Mouse (Mus musculus) lung, embryonic 14.5 days (tissue): Measurements from ENCODE around the gene Mdfi. TPM values are rescaled to one million over a fixed set of nuclear protein-coding genes. Genes with fewer than 3 reads are reported as not detected.

ENCODE experiments used
- ATAC-seq: fragments of 200-750 bp; cut with Nextera tagmentation; 2 replicates; pipeline ENCODE4 v1.8.0; 2017; ENCODE audit warnings: mild to moderate bottlenecking, moderate TSS enrichment, moderate library complexity; ENCODE audit not compliant: insufficient read depth
- DNase-seq: peaks from one replicate; pipeline ENCODE4 v3.0.0-alpha.2; 2015
- H3K27ac ChIP-seq: fragments of 300-500 bp; sonication (generic); 2 replicates; pipeline ENCODE4 v1.5.1; 2014; ENCODE audit warnings: low read depth, mild to moderate bottlenecking, moderate library complexity
- H3K27me3 ChIP-seq: fragments of 300-500 bp; sonication (generic); 2 replicates; pipeline ENCODE4 v1.6.1; 2014; ENCODE audit warnings: low read length, control low read depth; ENCODE audit not compliant: insufficient read depth
- H3K36me3 ChIP-seq: fragments of 300-500 bp; sonication (generic); 2 replicates; pipeline ENCODE4 v1.6.1; 2014; ENCODE audit warnings: control low read depth; ENCODE audit not compliant: insufficient read depth
- H3K4me1 ChIP-seq: fragments of 300-500 bp; sonication (generic); 2 replicates; pipeline ENCODE4 v1.6.1; 2014; ENCODE audit warnings: antibody characterized with exemption, control low read depth; ENCODE audit not compliant: insufficient read depth
- H3K4me2 ChIP-seq: fragments of 300-500 bp; sonication (generic); 2 replicates; pipeline ENCODE4 v1.6.1; 2014; ENCODE audit warnings: mild to moderate bottlenecking
- H3K4me3 ChIP-seq: fragments of 300-500 bp; sonication (generic); 2 replicates; pipeline ENCODE4 v1.5.1; 2014; ENCODE audit warnings: low read depth, low read length
- H3K9ac ChIP-seq: fragments of 300-500 bp; sonication (generic); 2 replicates; pipeline ENCODE4 v1.6.1; 2014
- H3K9me3 ChIP-seq: fragments of 300-500 bp; sonication (generic); 2 replicates; pipeline ENCODE4 v1.6.1; 2016; ENCODE audit warnings: low read depth, low read length, control low read depth
- CTCF ChIP-seq: IDR thresholded peaks from 2 replicates; pipeline ENCODE4 v1.5.1; 2016; ENCODE audit warnings: antibody characterized with exemption, low read depth
- WGBS: fragments of 180-500 bp; shearing (Covaris S2); extraction: QIAGEN DNeasy Blood & Tissue Kit; methylation state at CpG from one replicate; pipeline ENCODE4 v1.1.7; 2014; 5-methylcytosine and 5-hydroxymethylcytosine counted together
- polyA plus RNA-seq: library from polyadenylated mRNA; unstranded; fragments of >200 nt; fragmentation: Nextera tagmentation; extraction: Ambion mirVana; gene quantifications from 2 replicates; pipeline ENCODE4 v1.2.1, GENCODE M21; 2014

The Mdfi gene
- polyA plus RNA-seq, 1 experiment from 2014 or later: 43.6 TPM

DNA sequence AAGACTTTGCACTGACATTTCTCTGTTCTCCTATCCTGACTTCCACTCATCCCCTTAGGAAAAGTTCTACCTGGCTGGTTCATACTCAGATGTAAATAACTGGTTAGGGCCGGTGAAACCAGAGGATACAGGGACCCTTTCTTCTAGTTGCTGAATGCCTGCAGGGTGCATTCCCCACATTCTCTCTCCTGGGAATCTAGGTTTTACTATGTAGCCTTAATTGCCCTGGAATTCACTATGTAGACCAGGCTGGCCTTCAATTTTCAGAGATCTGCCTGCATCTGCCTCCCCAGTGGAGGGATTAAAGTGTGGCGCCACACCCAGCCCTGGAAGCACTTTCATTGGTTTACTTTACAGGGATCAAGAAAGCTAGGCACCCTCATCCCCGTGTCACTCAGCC, 52.0 kb downstream of the Mdfi start:
- ATAC-seq (no peak), DNase-seq (no peak)
- Histone ChIP-seq H3K4me2 (no peak overlapping the region), H3K9me3 (no peaks in the 10 kb centered on the region), H3K9ac (no peak overlapping the region), H3K4me3 (no peak overlapping the region), H3K4me1 (no peaks in the 10 kb centered on the region), H3K36me3 (no peaks in the 10 kb centered on the region), H3K27me3 (no peaks in the 10 kb centered on the region), H3K27ac (no peak overlapping the region)
- WGBS: 82% methylated on average over 3 of the region's 3 CpGs
- no peak for TF ChIP-seq CTCF

DNA sequence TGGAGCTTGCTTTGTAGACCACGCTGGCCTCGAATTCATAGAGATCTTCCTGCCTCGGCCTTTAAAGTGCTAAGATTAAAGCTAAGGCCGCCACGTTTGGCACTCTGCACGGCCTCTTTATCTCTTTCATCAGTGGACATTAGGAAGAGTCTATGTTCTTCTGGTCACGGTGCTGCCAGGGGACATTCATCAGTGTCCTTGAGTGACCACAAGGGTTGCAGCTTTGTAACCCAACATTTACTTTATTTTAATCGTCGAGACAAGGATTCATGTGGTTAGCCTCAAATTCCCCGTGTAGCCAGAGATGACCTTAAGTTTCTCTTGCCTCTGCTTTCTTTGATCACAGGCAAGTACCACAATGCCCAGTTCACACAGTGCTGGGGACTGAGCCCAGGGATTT, 54.0 kb downstream of the Mdfi start:
- DNase-seq (no peak), ATAC-seq (no peak)
- WGBS: 69% methylated on average over 10 of the region's 10 CpGs
- Histone ChIP-seq H3K9ac (no peak overlapping the region), H3K27me3 (no peaks in the 10 kb centered on the region), H3K4me3 (no peak overlapping the region), H3K4me1 (no peaks in the 10 kb centered on the region), H3K36me3 (no peaks in the 10 kb centered on the region), H3K4me2 (no peak overlapping the region), H3K9me3 (no peaks in the 10 kb centered on the region), H3K27ac (no peak overlapping the region)
- TF ChIP-seq CTCF: no peak

DNA sequence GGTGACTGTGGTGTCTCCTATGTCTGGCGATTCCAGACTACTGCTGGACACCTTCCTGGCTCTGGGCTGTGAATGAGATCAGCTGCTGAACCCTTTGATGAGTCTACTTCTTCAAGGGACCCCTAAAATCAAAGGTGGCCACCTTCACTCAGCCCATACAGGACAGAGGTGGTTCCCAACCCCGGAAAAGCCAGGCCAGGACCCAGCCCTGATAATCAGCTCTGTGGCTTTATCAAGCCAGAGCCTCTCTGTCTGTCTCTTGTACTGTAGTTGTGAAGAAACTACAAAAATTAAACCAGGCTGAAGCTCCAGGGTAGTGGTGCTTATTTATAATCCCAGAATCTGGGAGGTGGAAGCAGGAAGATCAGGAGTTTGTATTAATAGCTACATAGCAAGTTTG, 57.4 kb downstream of the Mdfi start:
- Histone ChIP-seq H3K4me3 (no peak overlapping the region), H3K27me3 (no peaks in the 10 kb centered on the region), H3K9me3 (peaks cover 5% of the 10 kb centered on the region; the same call in 1 of the 2 replicates), H3K27ac (no peak overlapping the region), H3K9ac (no peak overlapping the region), H3K36me3 (no peaks in the 10 kb centered on the region), H3K4me1 (no peaks in the 10 kb centered on the region), H3K4me2 (no peak overlapping the region)
- TF ChIP-seq CTCF: no peak
- DNase-seq (no peak), ATAC-seq (no peak)
- 56% methylated on average over 2 of the region's 2 CpGs for WGBS

DNA sequence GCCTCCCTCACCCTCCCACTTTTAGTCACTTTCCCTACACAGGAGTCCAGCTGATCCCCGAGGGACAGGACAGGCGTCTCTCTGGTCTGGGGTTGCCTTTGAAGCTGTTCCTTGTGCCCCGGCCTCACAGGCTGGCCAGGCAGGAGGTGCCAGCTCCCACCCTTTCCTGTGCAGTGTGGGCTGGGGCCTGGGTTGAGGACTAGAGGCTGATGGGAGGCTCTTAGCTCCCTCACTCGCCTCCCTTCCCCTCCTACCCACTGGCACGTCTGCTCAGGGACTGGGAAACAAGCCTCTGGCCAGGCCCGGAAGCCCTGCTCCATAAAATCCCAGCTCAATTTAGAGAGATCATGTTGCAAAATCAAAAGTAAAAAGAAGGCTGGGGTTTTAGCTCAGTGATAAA, 60.9 kb downstream of the Mdfi start:
- Histone ChIP-seq H3K27me3 (no peaks in the 10 kb centered on the region), H3K9ac (no peak overlapping the region), H3K9me3 (peaks cover 6% of the 10 kb centered on the region; the same call in 1 of the 2 replicates), H3K27ac (no peak overlapping the region), H3K4me3 (no peak overlapping the region), H3K4me1 (no peaks in the 10 kb centered on the region), H3K36me3 (no peaks in the 10 kb centered on the region), H3K4me2 (no peak overlapping the region)
- WGBS: 48% methylated on average over 6 of the region's 6 CpGs
- DNase-seq: no peak
- ATAC-seq: no peak
- no peak for TF ChIP-seq CTCF

DNA sequence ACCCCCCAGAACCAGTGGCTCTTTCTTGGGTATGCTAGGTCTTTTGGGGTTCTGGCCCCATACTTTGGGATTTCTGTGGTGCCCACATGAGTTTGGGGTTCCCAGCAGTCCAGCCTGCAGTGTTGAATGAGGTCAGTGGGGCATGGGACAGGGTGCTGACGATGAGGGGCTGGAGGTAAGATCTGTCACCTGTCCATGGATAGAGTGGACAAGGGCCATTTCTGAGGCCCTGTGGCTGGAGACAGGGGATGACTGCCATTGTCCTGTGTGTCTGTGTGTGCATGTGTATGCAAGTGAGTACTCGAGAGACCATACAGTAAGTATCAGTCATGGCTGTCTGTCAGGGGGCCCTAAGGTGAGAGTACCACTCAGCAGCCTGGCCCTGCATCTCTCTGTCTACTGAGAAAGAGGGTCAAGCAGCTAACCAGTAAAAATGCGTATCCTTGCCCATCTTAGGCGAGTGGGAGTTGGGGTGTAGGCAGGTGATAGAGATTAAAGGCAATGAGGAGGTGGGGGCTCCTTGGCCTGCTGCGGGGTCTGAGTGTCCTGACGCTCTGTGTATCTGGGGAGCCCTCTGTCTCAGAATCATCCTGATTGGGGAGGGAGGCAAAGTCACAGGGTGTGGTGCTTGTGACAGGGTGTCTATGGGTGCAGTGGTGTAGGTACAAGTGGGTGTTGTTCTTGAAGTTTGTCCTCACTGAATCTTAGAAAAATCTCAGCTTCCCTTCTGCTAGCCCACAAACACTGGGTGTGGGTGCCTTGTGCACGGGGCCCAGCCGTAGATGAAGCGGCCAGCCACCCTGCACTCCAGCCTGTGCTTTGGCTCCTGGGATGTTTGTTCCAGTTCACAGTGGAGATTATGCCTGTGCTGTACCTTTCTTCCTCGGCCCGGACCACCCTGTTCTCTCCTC, 64.8 kb downstream of the Mdfi start:
- Histone ChIP-seq H3K4me2 (no peak overlapping the region), H3K27ac (no peak overlapping the region), H3K9ac (no peak overlapping the region), H3K4me1 (no peaks in the 10 kb centered on the region), H3K27me3 (no peaks in the 10 kb centered on the region), H3K9me3 (peaks cover 6% of the 10 kb centered on the region; the same call in 1 of the 2 replicates), H3K4me3 (no peak overlapping the region), H3K36me3 (no peaks in the 10 kb centered on the region)
- ATAC-seq (no peak), DNase-seq (no peak)
- 68% methylated on average over 11 of the region's 11 CpGs for WGBS
- TF ChIP-seq CTCF: no peak

DNA sequence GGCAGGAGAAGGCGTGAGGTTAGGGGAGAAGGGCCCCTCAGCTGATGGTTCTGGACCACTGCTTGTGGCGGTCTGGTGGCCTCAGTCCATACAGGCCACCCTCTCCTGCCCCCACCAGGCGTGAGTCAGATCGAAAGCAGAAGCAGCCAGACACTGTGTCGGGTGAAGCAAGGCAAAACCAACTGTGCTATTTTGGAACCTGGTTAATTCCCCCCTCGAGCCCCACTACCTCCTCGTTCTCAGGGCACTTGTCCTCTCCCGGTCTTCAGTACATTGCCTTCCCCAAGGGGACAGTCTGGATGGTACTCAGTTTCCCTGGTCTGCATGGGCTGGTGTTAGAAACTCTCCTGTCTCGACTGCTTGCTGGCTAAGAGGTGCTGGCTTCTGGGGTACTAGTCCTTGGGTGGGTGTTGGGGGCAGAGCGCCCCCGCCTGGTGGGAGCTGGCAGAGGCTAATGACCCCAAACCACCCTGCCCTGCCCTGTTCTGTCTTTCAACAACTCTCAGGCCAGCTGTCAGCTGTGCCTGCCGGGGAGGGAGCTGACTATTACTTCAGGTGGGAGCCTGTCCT, 65.7 kb downstream of the Mdfi start:
- no peak overlapping the region for H3K4me2 ChIP-seq
- no peak overlapping the region for H3K9ac ChIP-seq
- H3K36me3 ChIP-seq: no peaks in the 10 kb centered on the region
- DNase-seq (no peak), ATAC-seq (no peak; the same call in 1 of the 2 replicates)
- TF ChIP-seq CTCF: peak; percentile 27; the same call in 1 of the 2 replicates
- H3K27ac ChIP-seq: no peak overlapping the region
- H3K27me3 ChIP-seq: no peaks in the 10 kb centered on the region
- H3K4me3 ChIP-seq: no peak overlapping the region
- peaks cover 6% of the 10 kb centered on the region; the same call in 1 of the 2 replicates for H3K9me3 ChIP-seq
- H3K4me1 ChIP-seq: no peaks in the 10 kb centered on the region
- WGBS: 39% methylated on average over 12 of the region's 12 CpGs

DNA sequence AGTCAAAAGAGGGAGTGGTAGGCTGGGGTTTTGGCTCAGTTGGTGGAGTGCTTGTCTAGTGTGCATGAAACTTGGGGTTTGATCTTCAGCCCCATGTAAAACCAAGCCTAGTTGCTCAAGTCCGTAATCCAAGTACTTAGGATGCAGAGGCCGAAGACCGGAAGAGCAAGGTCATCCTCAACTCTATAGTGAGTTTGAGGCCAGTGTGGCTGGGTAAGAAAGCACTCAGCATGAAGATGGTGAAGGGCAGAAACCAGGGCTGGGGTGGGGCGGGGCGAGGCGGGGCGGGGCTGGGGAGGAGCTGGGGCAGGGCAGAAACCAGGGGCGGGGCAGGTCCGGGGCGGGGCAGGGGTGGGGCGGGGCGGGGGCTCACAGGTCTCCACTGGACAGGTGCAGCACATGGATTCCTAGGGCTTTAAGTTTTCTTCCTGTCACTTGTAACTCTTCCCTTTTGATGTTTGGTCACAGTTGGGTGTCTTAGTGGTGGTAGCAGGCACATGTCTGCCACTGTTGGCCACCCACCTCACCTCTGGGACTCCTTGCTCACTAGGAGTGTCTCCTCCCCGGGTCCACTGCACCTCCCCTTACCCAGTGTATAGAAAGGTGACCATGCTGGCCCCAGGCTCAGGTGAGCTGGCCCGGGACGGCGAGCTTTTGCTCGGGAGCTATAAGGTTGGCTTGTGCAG, 66.9 kb downstream of the Mdfi start:
- ATAC-seq: no peak
- no peak overlapping the region for H3K27ac ChIP-seq
- no peaks in the 10 kb centered on the region for H3K27me3 ChIP-seq
- H3K36me3 ChIP-seq: no peaks in the 10 kb centered on the region
- H3K9me3 ChIP-seq: peaks cover 6% of the 10 kb centered on the region; the same call in 1 of the 2 replicates
- 38% methylated on average over 16 of the region's 17 CpGs for WGBS
- no peak for TF ChIP-seq CTCF
- no peak overlapping the region for H3K4me3 ChIP-seq
- no peak overlapping the region for H3K9ac ChIP-seq
- H3K4me1 ChIP-seq: peaks cover 11% of the 10 kb centered on the region
- DNase-seq: no peak
- no peak overlapping the region for H3K4me2 ChIP-seq
